In the genomic region with DNA sequence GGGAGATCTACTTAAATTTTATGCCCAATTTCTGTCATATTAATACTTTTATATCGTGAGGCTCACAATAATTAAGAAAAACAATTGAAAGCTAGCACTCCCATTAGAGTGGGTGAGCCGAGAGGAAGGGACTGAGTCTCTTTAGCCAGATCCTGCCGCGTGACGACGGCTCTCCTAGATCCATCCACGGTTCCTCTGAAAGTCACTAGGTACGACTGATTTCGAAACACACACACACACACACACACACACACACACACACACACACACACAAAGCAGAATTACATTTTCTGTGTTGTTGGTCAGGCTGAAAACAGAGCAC, we compare ENCODE assay signal across 8 mouse cellular contexts.
DNase-seq lines count a peak whose midpoint lies in the region; ATAC-seq and TF ChIP-seq lines count a peak whose summit lies in the region.

No protein-coding gene starts in this region.

- H3K4me3 ChIP-seq in heart, embryonic 14.5 days (ENCODE audit: control insufficient read depth in 1 of 2, insufficient read depth in 1 of 2, low read depth in 1 of 2, low read length in 2 of 2): peak overlapping the region; percentile 60 to 73
- peak overlapping the region; percentile 84 for H3K4me3 ChIP-seq in bone marrow, adult 2 months (replicated peaks; ENCODE audit: control insufficient read depth, low read depth, low read length)
- H3K4me3 ChIP-seq in forebrain, embryonic 15.5 days: peak overlapping the region; percentile 93
- peak overlapping the region; percentile 74 for H3K4me3 ChIP-seq in limb, embryonic 11.5 days (ENCODE audit: low read depth, low read length)
- peak overlapping the region; percentile 82 for H3K4me3 ChIP-seq in midbrain, postnatal 0 days (ENCODE audit: low read depth, low read length)

- DNase-seq in heart, postnatal 36 days: no peak
- no peak for DNase-seq in limb, embryonic 11.5 days (ENCODE audit: low spot score)
- DNase-seq in midbrain, postnatal 0 days (ENCODE audit: low spot score): peak; percentile 76
- no peak for DNase-seq in spleen, postnatal 4 days (ENCODE audit: low spot score in 2 of 2)
- no peak for DNase-seq in left cerebral cortex, adult 11 months (ENCODE audit: low spot score)

- H3K4me1 ChIP-seq in heart, embryonic 14.5 days (ENCODE audit: control insufficient read depth in 2 of 2, insufficient read depth in 2 of 2, low read length in 2 of 2): peaks cover 2 to 8% of the 10 kb centered on the region in 2 experiments; a peak in 3 of 4 replicates
- H3K4me1 ChIP-seq in bone marrow, adult 2 months (ENCODE audit: control insufficient read depth, insufficient read depth, low read length): no peaks in the 10 kb centered on the region; the same call in 1 of the 2 replicates
- peaks cover 11% of the 10 kb centered on the region; the same call in 1 of the 2 replicates for H3K4me1 ChIP-seq in forebrain, embryonic 15.5 days
- H3K4me1 ChIP-seq in limb, embryonic 11.5 days (ENCODE audit: control insufficient read depth, insufficient read depth, low read length): no peaks in the 10 kb centered on the region
- H3K4me1 ChIP-seq in midbrain, postnatal 0 days (ENCODE audit: insufficient read depth, low read length): no peaks in the 10 kb centered on the region

- peak overlapping the region; percentile 88 for H3K4me2 ChIP-seq in heart, embryonic 14.5 days (ENCODE audit: low read length)
- H3K4me2 ChIP-seq in forebrain, embryonic 15.5 days (replicated peaks): peak overlapping the region; percentile 100
- peak overlapping the region; percentile 95 for H3K4me2 ChIP-seq in limb, embryonic 11.5 days (ENCODE audit: low read depth, severe bottlenecking)
- H3K4me2 ChIP-seq in midbrain, postnatal 0 days (ENCODE audit: low read depth, low read length, poor library complexity, severe bottlenecking): peak overlapping the region; percentile 65

- H3K27me3 ChIP-seq in heart, embryonic 14.5 days (ENCODE audit: control insufficient read depth, insufficient read depth, low read length): no peaks in the 10 kb centered on the region
- no peaks in the 10 kb centered on the region for H3K27me3 ChIP-seq in forebrain, embryonic 15.5 days
- no peaks in the 10 kb centered on the region for H3K27me3 ChIP-seq in limb, embryonic 11.5 days (ENCODE audit: control insufficient read depth, insufficient read depth, low read length)
- H3K27me3 ChIP-seq in midbrain, postnatal 0 days (ENCODE audit: insufficient read depth, low read length): no peaks in the 10 kb centered on the region

- H3K27ac ChIP-seq in heart, embryonic 14.5 days (replicated peaks in 1 of 2; ENCODE audit: control insufficient read depth in 1 of 2, insufficient read depth in 1 of 2, low read depth in 2 of 2, low read length in 2 of 2): peak overlapping the region; percentile 90 to 95
- H3K27ac ChIP-seq in bone marrow, adult 2 months (ENCODE audit: control insufficient read depth, insufficient read depth, low read depth, low read length, poor library complexity): peak overlapping the region; percentile 55; the same call in 1 of the 2 replicates
- H3K27ac ChIP-seq in forebrain, embryonic 15.5 days (replicated peaks): peak overlapping the region; percentile 94
- peak overlapping the region; percentile 79; the same call in 1 of the 2 replicates for H3K27ac ChIP-seq in limb, embryonic 11.5 days (replicated peaks; ENCODE audit: low read depth, low read length)
- peak overlapping the region; percentile 86 for H3K27ac ChIP-seq in midbrain, postnatal 0 days (ENCODE audit: low read depth, low read length)

- intact Hi-C loops in heart, postnatal 36 days (cut with DNase I): loop anchor here (1.0 to 5.0 kb wide), 3 partner anchors 96 to 205 kb away; a partner anchor contains a TSS

- TF ChIP-seq CTCF in bone marrow, adult 2 months (IDR thresholded peaks at IDR 0.05; ENCODE audit: control insufficient read depth, insufficient read depth, low read length): no peak
- TF ChIP-seq CTCF in midbrain, postnatal 0 days (IDR thresholded peaks at IDR 0.05): no peak

- no peaks in the 10 kb centered on the region for H3K36me3 ChIP-seq in heart, embryonic 14.5 days (ENCODE audit: control insufficient read depth, insufficient read depth, low read length)
- H3K36me3 ChIP-seq in forebrain, embryonic 15.5 days: no peaks in the 10 kb centered on the region
- no peaks in the 10 kb centered on the region for H3K36me3 ChIP-seq in limb, embryonic 11.5 days (ENCODE audit: control insufficient read depth, insufficient read depth, low read length)
- no peaks in the 10 kb centered on the region for H3K36me3 ChIP-seq in midbrain, postnatal 0 days (ENCODE audit: insufficient read depth, low read length)

- ATAC-seq in heart, embryonic 14.5 days (ENCODE audit: insufficient number of reproducible peaks, insufficient read depth, low FRiP score, low read depth): 0 out of 2 replicates have a peak, but pooled peaks have one; percentile 37
- peak; percentile 38 for ATAC-seq in forebrain, embryonic 15.5 days (replicated peaks)
- ATAC-seq in limb, embryonic 11.5 days (ENCODE audit: insufficient number of reproducible peaks, low FRiP score, low TSS enrichment, low read depth): no peak
- peak; percentile 45 for ATAC-seq in midbrain, postnatal 0 days (ENCODE audit: low FRiP score)

- under 1% methylated on average over 9 of the region's 9 CpGs for WGBS in heart, embryonic 14.5 days
- 3% methylated on average over 9 of the region's 9 CpGs for WGBS in bone marrow, adult 2 months
- 0% methylated on average over 9 of the region's 9 CpGs for WGBS in forebrain, embryonic 15.5 days
- WGBS in limb, embryonic 11.5 days: under 1% methylated on average over 9 of the region's 9 CpGs
- under 1% methylated on average over 9 of the region's 9 CpGs for WGBS in midbrain, postnatal 0 days

- no peaks in the 10 kb centered on the region for H3K9me3 ChIP-seq in heart, embryonic 14.5 days (ENCODE audit: control insufficient read depth, low read length)
- H3K9me3 ChIP-seq in forebrain, embryonic 15.5 days: no peaks in the 10 kb centered on the region
- no peaks in the 10 kb centered on the region for H3K9me3 ChIP-seq in limb, embryonic 11.5 days (ENCODE audit: control insufficient read depth, low read length)
- H3K9me3 ChIP-seq in midbrain, postnatal 0 days (ENCODE audit: low read length): no peaks in the 10 kb centered on the region

- peak overlapping the region; percentile 85 for H3K9ac ChIP-seq in heart, embryonic 14.5 days (ENCODE audit: low read length)
- peak overlapping the region; percentile 93 for H3K9ac ChIP-seq in forebrain, embryonic 15.5 days (replicated peaks)
- peak overlapping the region; percentile 83 for H3K9ac ChIP-seq in limb, embryonic 11.5 days (ENCODE audit: low read length)
- H3K9ac ChIP-seq in midbrain, postnatal 0 days (replicated peaks; ENCODE audit: low read length, poor library complexity, severe bottlenecking): peak overlapping the region; percentile 87

- no peak for TF ChIP-seq POLR2A in bone marrow, adult 2 months (IDR thresholded peaks at IDR 0.05; ENCODE audit: borderline replicate concordance, control insufficient read depth, low read depth, low read length)
